Mouse (Mus musculus) thymus, adult 2 months (tissue): ENCODE results near the gene Kcmf1. TPM values are rescaled to one million over a fixed set of nuclear protein-coding genes. Genes with fewer than 3 reads are reported as not detected.
A peak's percentile ranks its signal among the peaks of the same experiment; 100 is the strongest.
"Not testable (repeated sequence)": the region's sequence is repeated elsewhere in the genome, so short reads cannot be mapped to it uniquely, and the experiment has no call there.

Source experiments
- DNase-seq: peaks from one replicate; pipeline ENCODE4 v3.0.0; 2021
- H3K27ac ChIP-seq: fragments of 200-500 bp; 2 replicates; pipeline ENCODE4 v1.5.1; 2012; ENCODE audit warnings: low read length, control low read depth; ENCODE audit not compliant: control insufficient read depth, insufficient read depth
- H3K27me3 ChIP-seq: fragments of 200-500 bp; 2 replicates; pipeline ENCODE4 v1.6.1; 2012; ENCODE audit warnings: mild to moderate bottlenecking, low read length, moderate library complexity, mixed read lengths; ENCODE audit not compliant: control insufficient read depth, insufficient read depth
- H3K36me3 ChIP-seq: fragments of 200-500 bp; 2 replicates; pipeline ENCODE4 v1.6.1; 2012; ENCODE audit warnings: mild to moderate bottlenecking, low read length, moderate library complexity; ENCODE audit not compliant: control insufficient read depth, insufficient read depth
- H3K4me1 ChIP-seq: fragments of 200-500 bp; replicated peaks from 2 replicates; pipeline ENCODE4 v1.6.1; 2012; ENCODE audit warnings: low read length; ENCODE audit not compliant: control insufficient read depth, insufficient read depth
- H3K4me3 ChIP-seq: fragments of 200-500 bp; 2 replicates; pipeline ENCODE4 v1.5.1; 2012; ENCODE audit warnings: mild to moderate bottlenecking, low read length, control low read depth, moderate library complexity; ENCODE audit not compliant: control insufficient read depth, insufficient read depth
- CTCF ChIP-seq: fragments of 200-500 bp; IDR thresholded peaks from 2 replicates; pipeline ENCODE4 v1.5.1; 2012; ENCODE audit warnings: mild to moderate bottlenecking, control low read depth, low read length, moderate library complexity, borderline replicate concordance; ENCODE audit not compliant: control insufficient read depth, poor library complexity, insufficient read depth; ENCODE audit errors: extremely low read depth
- POLR2A ChIP-seq: fragments of 200-500 bp; IDR thresholded peaks from 2 replicates; pipeline ENCODE4 v1.6.1; 2012; ENCODE audit warnings: mild to moderate bottlenecking, low read length, control low read depth, moderate library complexity; ENCODE audit not compliant: control insufficient read depth, poor library complexity, insufficient read depth; ENCODE audit errors: extremely low read depth
- WGBS: fragments of 180-500 bp; shearing (Covaris S2); methylation state at CpG from one replicate; pipeline ENCODE4 v1.1.7; 2018; 5-methylcytosine and 5-hydroxymethylcytosine counted together
- polyA plus RNA-seq: library from polyadenylated mRNA; depleted of rRNA; stranded (reverse); fragments of >200 nt; gene quantifications from 2 replicates; pipeline ENCODE4 v1.2.3, GENCODE M21; 2012

Gene Kcmf1
- polyA plus RNA-seq, 1 experiment: 162 TPM

DNA sequence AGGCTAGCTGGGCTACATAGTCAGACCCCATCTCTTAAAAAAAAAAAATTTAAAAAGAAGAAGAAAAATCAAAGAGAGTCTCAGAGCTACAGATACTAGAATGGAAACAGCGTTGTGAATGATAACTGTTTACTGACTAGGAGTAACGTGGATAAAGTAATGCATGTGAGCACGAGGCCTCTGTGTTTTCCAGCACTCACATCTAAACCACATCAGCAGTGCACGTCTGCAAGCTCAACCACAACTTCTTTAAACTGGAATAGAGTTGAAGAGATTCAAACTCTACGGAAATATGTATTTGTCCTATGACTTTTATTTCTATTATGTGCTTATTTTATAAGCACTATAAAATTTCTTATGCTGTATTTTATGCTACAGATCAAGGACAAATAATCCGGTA lies 23.1 kb downstream of the Kcmf1 start:
- Histone ChIP-seq H3K36me3 (no peaks in the 10 kb centered on the region), H3K4me3 (no peak overlapping the region), H3K4me1 (peaks cover 5% of the 10 kb centered on the region), H3K27ac (no peak overlapping the region), H3K27me3 (no peaks in the 10 kb centered on the region)
- TF ChIP-seq POLR2A (no peak), CTCF (no peak)
- WGBS: 23% methylated on average over 6 of the region's 6 CpGs
- no peak for DNase-seq

GRCm38 (mm10) chr6:72873338-72873737 lies 26.4 kb downstream of the Kcmf1 start:
- TF ChIP-seq POLR2A (no peak), CTCF (no peak)
- Histone ChIP-seq H3K27me3 (no peaks in the 10 kb centered on the region), H3K4me1 (peaks cover 11% of the 10 kb centered on the region), H3K27ac (no peak overlapping the region), H3K36me3 (no peaks in the 10 kb centered on the region), H3K4me3 (no peak overlapping the region)
- no peak for DNase-seq
- 95% methylated on average over 3 of the region's 3 CpGs for WGBS

DNA sequence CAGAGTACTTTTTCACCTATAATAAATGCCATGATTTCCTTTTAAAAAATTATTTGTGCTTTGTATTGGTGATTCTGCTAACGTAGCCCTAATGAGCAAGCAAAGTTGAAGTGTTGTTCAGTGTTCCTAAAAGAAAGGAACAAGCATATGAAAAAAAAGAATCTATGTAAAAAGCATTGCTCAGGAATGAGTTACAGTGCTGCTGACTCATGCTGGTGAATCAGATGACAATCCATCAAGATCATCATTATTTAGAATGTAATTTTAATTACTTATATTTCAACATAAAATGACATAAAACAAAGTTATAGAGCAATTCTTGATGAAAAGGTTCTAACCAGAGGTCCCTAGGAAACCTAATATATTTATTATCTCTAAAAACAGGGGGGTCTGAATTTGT lies 27.5 kb downstream of the Kcmf1 start:
- no peak overlapping the region for H3K4me3 ChIP-seq
- WGBS: 86% methylated on average over 1 of the region's 1 CpGs
- no peak overlapping the region for H3K27ac ChIP-seq
- no peaks in the 10 kb centered on the region for H3K27me3 ChIP-seq
- peaks cover 11% of the 10 kb centered on the region for H3K4me1 ChIP-seq
- H3K36me3 ChIP-seq: no peaks in the 10 kb centered on the region
- TF ChIP-seq CTCF: no peak
- no peak for TF ChIP-seq POLR2A
- DNase-seq: no peak

- TF ChIP-seq POLR2A (no peak), CTCF (no peak)
- peaks cover 11% of the 10 kb centered on the region for H3K4me1 ChIP-seq
- H3K27ac ChIP-seq: peak overlapping the region; percentile 34; the same call in 1 of the 2 replicates
- no peak overlapping the region for H3K4me3 ChIP-seq
- H3K36me3 ChIP-seq: no peaks in the 10 kb centered on the region
- no peak for DNase-seq
- WGBS: 76% methylated on average over 8 of the region's 8 CpGs
- no peaks in the 10 kb centered on the region for H3K27me3 ChIP-seq
Observed at GRCm38 (mm10) chr6:72869601-72870000, 30.2 kb downstream of the Kcmf1 start.

DNA sequence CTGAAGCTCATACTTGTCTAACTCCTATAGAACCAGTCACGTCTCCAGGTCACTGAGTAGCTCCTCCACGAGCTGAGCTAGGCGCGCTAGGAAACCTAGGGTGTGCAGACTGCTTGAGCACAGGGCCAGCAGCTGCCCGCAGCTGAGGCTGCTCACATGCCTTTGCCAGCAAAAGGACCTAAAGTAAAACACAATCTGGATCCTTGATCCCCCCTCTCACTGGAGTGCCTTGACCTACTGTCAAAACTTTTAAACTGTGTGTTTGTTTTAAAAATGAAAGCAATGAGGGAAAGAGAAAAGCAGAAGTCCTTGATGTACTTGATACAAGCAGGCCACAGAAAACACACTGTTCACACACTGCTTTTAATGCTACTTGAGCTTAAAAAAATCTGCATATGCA lies 31.1 kb downstream of the Kcmf1 start:
- no peak for DNase-seq
- H3K4me1 ChIP-seq: peaks cover 11% of the 10 kb centered on the region
- H3K36me3 ChIP-seq: no peaks in the 10 kb centered on the region
- no peak overlapping the region for H3K4me3 ChIP-seq
- 48% methylated on average over 5 of the region's 5 CpGs for WGBS
- no peak overlapping the region for H3K27ac ChIP-seq
- no peak for TF ChIP-seq POLR2A
- TF ChIP-seq CTCF: no peak
- H3K27me3 ChIP-seq: no peaks in the 10 kb centered on the region

DNA sequence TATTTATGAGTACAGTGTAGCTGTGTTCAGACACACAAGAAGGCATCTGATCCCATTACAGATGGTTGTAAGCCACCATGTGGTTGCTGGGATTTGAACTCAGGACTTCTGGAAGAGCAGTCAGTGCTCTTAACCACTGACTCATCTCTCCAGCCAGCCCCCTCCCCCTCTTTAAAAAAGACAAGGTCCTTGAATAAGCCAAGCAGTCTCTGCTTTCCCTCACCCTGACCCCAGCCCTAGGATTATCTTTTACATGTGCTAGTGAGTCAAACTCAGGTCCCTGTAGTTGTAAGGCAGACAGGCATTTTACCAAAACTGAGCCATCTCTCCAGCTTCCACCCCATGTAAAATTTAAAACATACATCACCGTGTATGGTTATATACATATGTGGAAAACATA lies 32.0 kb downstream of the Kcmf1 start:
- TF ChIP-seq CTCF (no peak), POLR2A (no peak)
- Histone ChIP-seq H3K4me1 (peaks cover 11% of the 10 kb centered on the region), H3K4me3 (no peak overlapping the region), H3K27ac (no peak overlapping the region), H3K27me3 (no peaks in the 10 kb centered on the region), H3K36me3 (no peaks in the 10 kb centered on the region)
- WGBS: 93% methylated on average over 1 of the region's 1 CpGs
- DNase-seq: no peak

DNA sequence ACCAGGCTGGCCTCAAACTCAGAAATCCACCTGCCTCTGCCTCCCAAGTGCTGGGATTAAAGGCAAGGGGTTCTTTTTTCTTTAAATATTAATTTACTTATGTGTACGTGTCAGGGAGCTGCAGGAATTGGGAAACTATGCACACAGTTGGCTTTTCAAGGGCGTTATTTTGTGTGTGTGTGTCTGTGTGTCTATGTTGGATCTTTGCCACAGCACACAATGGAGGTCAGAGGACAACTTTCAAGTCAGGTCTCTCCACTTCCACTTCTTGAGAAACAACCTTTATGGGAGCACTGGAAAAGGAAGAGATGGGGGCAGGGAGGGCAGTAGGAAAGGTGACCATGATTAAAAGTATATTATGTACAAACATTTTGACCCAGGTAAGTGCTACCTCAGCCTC lies 33.5 kb downstream of the Kcmf1 start:
- no peak for DNase-seq
- H3K36me3 ChIP-seq: no peaks in the 10 kb centered on the region
- peaks cover 11% of the 10 kb centered on the region for H3K4me1 ChIP-seq
- no peak overlapping the region for H3K27ac ChIP-seq
- no peak for TF ChIP-seq CTCF
- no peak for TF ChIP-seq POLR2A
- H3K4me3 ChIP-seq: no peak overlapping the region
- no peaks in the 10 kb centered on the region for H3K27me3 ChIP-seq
- 93% methylated on average over 2 of the region's 2 CpGs for WGBS

DNA sequence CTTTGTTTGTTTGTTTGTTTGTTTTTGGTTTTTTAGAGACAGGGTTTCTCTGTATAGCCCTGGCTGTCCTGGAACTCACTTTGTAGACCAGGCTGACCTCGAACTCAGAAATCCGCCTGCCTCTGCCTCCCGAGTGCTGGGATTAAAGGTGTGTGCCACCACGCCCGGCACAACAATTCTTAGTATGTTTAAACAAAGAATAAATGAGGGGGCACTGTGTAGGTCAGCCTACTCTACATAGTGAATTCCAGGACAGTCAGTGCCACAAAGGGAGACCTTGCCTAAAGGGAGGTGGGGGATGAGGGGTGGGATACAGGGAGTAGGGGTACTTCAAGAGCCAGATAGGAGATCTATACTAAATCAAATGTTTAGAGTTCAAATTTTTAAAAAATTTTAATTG lies 37.1 kb downstream of the Kcmf1 start:
- H3K4me3 ChIP-seq, DNase-seq, H3K4me1 ChIP-seq, H3K27ac ChIP-seq, H3K27me3 ChIP-seq: not testable (repeated sequence)
- peaks cover 17% of the 10 kb centered on the region for H3K36me3 ChIP-seq
- 94% methylated on average over 5 of the region's 5 CpGs for WGBS
